Mouse (Mus musculus): ENCODE data around the gene Sorcs2. TPM values are rescaled to one million over a fixed set of nuclear protein-coding genes. Genes with fewer than 3 reads are reported as not detected.

Sorcs2 gene
- total RNA-seq, 2 experiments from 2014 or later = 48.2 to 49.2 TPM

DNA sequence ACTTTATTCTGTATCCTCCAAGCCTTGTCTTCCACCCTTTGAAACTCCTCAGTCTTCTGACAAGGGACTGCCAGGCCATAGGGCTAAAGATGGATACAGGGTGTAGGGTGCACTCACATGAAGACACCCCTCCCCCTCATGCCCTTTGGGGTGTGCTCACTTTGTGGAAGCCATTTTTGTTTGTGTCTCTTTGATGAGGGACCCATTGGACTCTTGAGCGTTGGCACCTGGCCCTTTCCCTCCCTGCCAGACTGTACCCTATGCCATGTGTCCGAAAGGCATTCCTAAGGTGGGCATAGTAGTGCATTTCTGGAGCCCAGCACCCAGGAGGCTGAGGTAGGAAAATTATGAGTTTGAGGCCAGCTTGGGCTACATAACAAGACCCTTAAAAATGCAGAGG, 341.0 kb downstream of the Sorcs2 start:
- intact Hi-C loops (cut with DNase I) = no loop called here
- no peak for DNase-seq (ENCODE audit: low spot score in 2 of 2)

GRCm38 (mm10) chr5:36055876-36056275, 342.1 kb downstream of the Sorcs2 start:
- intact Hi-C loops (cut with DNase I) = no loop called here
- no peak for DNase-seq (ENCODE audit: low spot score in 2 of 2)

DNA sequence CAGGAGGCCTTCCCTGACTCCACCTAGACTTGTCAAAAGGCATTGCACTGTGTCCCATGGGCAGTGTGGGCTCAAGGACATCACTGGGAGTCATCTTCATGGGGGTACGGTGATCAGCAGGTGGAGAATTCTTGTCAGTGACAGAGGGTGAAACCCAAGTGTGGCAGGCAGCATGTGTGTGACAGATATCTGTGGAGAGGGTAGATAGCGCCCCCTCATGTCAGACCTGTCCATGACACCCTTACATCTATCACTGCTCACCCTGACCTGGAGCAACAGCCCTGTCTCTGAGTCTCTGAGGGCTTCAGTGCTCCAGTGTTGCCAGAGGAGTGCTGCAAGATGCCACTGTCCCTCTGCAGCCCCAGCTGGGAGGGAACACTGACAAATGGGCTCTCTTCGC, 343.4 kb downstream of the Sorcs2 start:
- intact Hi-C loops (cut with DNase I) = no loop called here
- DNase-seq (ENCODE audit: low spot score in 2 of 2) = no peak

GRCm38 (mm10) chr5:36043154-36043553, 354.8 kb downstream of the Sorcs2 start:
- DNase-seq (ENCODE audit: low spot score in 2 of 2) = no peak
- intact Hi-C loops (cut with DNase I) = no loop called here

DNA sequence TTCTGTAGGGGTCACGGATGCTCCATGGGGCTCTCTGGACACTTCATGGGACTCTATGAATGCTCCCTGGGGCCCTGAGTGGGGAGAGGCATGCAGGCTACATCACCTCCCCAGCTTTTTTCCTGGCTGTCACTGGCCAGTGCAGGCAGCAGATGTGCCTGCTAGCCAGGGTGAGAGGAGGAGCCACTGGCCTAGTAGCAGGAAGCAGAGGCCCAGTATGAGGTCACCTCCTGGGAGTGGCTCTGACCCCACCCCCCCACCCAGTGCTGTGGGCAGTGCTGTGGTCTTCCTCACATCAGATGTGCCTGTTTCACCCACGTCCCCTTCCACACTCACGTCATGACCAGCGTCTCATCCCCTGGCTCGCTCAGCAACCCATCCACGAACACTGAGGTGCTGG, 356.2 kb downstream of the Sorcs2 start:
- no peak for DNase-seq (ENCODE audit: low spot score in 2 of 2)
- intact Hi-C loops (cut with DNase I) = no loop called here

DNA sequence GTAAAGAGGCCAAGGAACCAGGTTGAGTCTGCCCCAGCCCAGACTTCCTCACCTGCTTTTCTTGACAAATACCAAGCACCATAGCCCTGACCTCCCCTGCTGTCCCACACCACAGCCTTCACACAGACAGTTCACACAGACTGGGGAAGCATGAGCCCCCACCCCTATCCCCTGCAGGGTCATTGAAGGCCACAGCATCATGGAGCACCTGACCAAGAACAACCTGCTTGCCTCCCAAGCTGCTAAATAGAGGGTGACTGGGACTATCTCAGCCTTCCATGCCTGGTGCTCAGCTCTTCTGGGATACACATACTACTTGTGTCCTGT, 356.7 kb downstream of the Sorcs2 start:
- DNase-seq (ENCODE audit: low spot score in 2 of 2) = no peak
- intact Hi-C loops (cut with DNase I) = no loop called here

- DNase-seq (ENCODE audit: low spot score in 2 of 2) = peak; percentile 24 to 47
- intact Hi-C loops (cut with DNase I) = no loop called here
These were observed 357.3 kb downstream of the Sorcs2 start for GRCm38 (mm10) chr5:36040398-36041235.

DNA sequence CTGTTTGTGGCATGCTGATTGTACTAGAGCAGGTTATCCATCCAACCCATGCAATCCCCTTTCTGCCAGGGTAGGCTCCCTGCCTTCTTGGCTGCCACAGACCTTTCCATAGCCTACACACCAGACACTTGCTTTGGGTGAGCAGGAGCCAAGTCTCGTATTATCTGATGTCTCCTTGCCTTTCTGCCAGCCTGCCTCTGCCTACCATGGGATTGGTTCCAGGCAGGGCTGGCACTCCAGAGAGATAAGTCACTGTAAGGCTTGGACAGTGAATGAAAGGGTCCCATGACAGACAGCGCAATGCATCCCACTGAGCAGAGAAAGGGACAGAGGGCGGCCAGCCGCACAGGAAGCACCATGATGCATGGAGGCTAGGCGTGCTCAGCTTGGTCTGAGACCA, 358.3 kb downstream of the Sorcs2 start:
- no peak for DNase-seq (ENCODE audit: low spot score in 2 of 2)
- intact Hi-C loops (cut with DNase I) = no loop called here

- peak; percentile 67 to 72 for DNase-seq (ENCODE audit: low spot score in 2 of 2)
- intact Hi-C loops (cut with DNase I) = loop anchor here (1.0 to 2.0 kb wide), 2 partner anchors 189 to 365 kb away; partner anchors contain the start of gene Sorcs2
These were observed 364.2 kb downstream of the Sorcs2 start for GRCm38 (mm10) chr5:36033531-36034426.

- no peak for DNase-seq (ENCODE audit: low spot score in 2 of 2)
- intact Hi-C loops (cut with DNase I) = no loop called here
These were observed 372.9 kb downstream of the Sorcs2 start for GRCm38 (mm10) chr5:36025076-36025475.

- DNase-seq (ENCODE audit: low spot score in 2 of 2) = no peak
- intact Hi-C loops (cut with DNase I) = no loop called here
These were observed 373.8 kb downstream of the Sorcs2 start for GRCm38 (mm10) chr5:36024003-36024685.

GRCm38 (mm10) chr5:36022361-36022760, 375.6 kb downstream of the Sorcs2 start:
- no peak for DNase-seq (ENCODE audit: low spot score in 2 of 2)

GRCm38 (mm10) chr5:36021091-36021490, 376.8 kb downstream of the Sorcs2 start:
- intact Hi-C loops (cut with DNase I) = no loop called here
- no peak for DNase-seq (ENCODE audit: low spot score in 2 of 2)

More at GRCm38 (mm10) chr5:36022361-36022760, 375.6 kb downstream of the Sorcs2 start:
- intact Hi-C loops (cut with DNase I) = no loop called here

- intact Hi-C loops (cut with DNase I) = no loop called here
- DNase-seq (ENCODE audit: low spot score in 2 of 2) = no peak
These were observed 379.6 kb downstream of the Sorcs2 start for GRCm38 (mm10) chr5:36018366-36018765.

DNA sequence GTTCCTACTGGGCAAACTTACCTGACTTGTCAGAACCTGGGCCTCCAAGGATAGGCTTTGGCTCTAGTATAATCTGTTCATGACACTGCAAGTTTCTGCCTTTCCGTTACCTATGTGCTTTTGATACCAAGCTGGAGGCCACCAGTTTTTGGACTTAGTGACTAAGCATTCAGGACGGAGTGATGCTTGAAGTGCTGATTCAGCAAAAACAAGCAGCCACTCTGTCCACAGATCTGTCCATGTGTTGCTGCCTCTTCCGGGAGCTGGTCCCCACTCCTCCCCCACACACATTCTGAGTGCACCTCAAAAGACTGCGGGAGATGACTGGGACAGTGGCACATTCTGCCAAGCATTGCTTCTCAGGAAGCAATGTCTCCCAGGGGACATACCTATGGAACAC, 388.5 kb downstream of the Sorcs2 start:
- no peak for DNase-seq (ENCODE audit: low spot score in 2 of 2)
- intact Hi-C loops (cut with DNase I) = no loop called here

DNA sequence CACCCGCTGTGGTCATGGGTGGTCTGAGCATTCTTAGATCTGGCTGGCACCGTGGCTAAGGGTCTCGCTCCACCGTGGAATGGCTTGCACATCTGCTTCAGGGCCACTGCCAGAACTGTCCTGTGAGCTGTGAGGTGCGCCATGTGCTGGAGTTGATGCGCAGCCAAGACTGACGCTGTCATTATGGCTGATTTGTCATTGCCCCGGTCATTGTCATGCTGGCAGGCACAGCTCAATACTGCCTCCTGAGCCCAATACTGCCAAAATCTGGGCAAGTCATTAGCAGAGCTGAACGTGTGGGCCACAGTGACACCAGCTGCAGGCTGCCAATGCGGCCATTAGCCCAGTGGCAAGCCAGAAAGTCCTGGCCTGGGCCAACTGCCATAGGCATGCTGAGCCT, 390.3 kb downstream of the Sorcs2 start:
- intact Hi-C loops (cut with DNase I) = no loop called here

DNA sequence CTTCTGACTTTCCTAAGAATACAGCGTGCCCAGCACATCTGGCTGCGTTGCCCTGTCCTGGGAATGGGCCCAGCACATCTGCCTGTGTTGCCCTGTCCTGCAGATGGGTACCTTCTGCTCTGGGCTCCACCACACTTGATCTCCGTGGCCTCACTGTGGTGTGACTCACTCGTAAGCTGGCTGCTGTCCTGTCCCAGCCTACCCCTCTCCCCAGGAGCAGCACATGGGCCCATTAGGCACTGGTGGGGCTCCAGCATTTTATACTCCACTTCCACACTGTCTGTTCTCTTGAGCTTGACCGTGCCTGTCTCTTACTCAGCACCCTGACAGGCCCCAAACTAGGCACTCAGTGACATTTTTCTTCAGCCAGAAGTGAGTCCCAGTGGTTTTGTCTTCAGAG, 391.4 kb downstream of the Sorcs2 start:
- intact Hi-C loops (cut with DNase I) = no loop called here
- DNase-seq (ENCODE audit: low spot score in 2 of 2) = no peak

More for the DNA sequence above, 390.3 kb downstream of the Sorcs2 start:
- DNase-seq (ENCODE audit: low spot score in 2 of 2) = no peak

GRCm38 (mm10) chr5:36006106-36006505, 391.8 kb downstream of the Sorcs2 start:
- intact Hi-C loops (cut with DNase I) = no loop called here
- no peak for DNase-seq (ENCODE audit: low spot score in 2 of 2)

DNA sequence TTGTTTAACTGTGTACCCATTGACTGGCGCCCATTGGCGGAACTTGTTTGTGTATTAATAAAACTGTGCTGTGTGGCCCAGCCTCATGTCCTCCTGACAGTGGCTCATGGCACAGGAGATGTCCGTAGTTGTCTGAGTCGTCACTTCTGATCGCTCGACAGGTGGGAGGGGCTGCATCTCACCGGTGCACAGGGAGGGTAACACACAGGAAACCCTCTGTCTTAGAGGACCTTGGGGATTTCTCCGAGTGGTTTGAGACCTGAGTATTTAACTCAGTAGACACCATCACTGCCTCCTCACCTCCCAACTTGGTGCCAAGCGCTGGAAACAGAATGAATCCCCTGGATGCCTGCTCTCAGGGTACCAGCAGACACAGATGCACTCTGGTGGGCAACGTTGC, 394.1 kb downstream of the Sorcs2 start:
- DNase-seq (ENCODE audit: low spot score in 2 of 2) = no peak
- intact Hi-C loops (cut with DNase I) = no loop called here
